Comparison of ENCODE assay signal across 8 mouse cellular contexts in the genomic region with DNA sequence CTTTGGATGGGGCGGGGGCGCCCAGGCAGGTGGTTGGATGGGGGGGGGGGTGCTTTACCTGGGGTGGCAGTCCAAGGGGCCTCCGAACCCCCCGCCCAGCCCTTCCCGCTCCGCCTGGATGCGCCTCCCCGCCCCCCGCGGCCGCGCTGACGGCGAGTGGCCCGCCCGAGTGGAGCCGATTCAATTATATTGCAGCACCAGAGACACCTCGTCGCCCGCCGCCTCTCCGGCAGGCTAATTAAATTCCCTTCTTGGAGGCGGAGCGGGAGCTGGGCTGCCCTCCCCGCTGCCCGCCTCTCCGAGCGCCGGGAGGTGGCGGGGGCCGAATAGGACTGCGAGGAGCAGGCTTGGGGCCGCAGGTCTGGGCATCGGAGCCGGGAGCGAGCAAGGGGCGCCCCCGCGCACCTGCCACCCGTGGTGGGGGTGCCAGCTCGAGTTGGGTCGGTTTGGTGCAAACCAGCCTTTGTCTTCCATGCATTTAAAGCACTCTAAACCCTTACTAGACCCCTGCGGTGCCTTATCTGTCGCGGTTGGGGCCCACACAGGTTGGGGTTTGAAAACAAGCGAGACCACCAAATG. TPM values are rescaled to one million over a fixed set of nuclear protein-coding genes. Genes with fewer than 3 reads are reported as not detected.
DNase-seq lines count a peak whose midpoint lies in the region; ATAC-seq and TF ChIP-seq lines count a peak whose summit lies in the region.

No protein-coding gene starts in this region.

- peak; percentile 11 for ATAC-seq in kidney, embryonic 14.5 days (ENCODE audit: low FRiP score, low TSS enrichment)
- no peak for ATAC-seq in liver, embryonic 13.5 days (ENCODE audit: low read depth)
- ATAC-seq in neural tube, embryonic 13.5 days (ENCODE audit: low read depth), result peak; percentile 33

- H3K4me3 ChIP-seq in heart, adult 2 months, result peak overlapping the region; percentile 59
- peak overlapping the region; percentile 56 for H3K4me3 ChIP-seq in kidney, embryonic 14.5 days (ENCODE audit: low read length)
- peak overlapping the region; percentile 89 for H3K4me3 ChIP-seq in liver, embryonic 13.5 days (replicated peaks)
- H3K4me3 ChIP-seq in neural tube, embryonic 13.5 days, result peak overlapping the region; percentile 61

- H3K79me2 ChIP-seq in heart, adult 2 months (replicated peaks; ENCODE audit: control insufficient read depth, insufficient read depth, low read length), result 0 out of 2 replicates have a peak, but pooled peaks cover 2% of the 10 kb centered on the region

- WGBS in heart, adult 2 months, result 3% methylated on average over 40 of the region's 46 CpGs
- 1% methylated on average over 42 of the region's 46 CpGs for WGBS in kidney, embryonic 14.5 days
- WGBS in liver, embryonic 13.5 days (ENCODE audit: insufficient replicate concordance), result 1% methylated on average over 38 of the region's 46 CpGs
- WGBS in neural tube, embryonic 13.5 days, result under 1% methylated on average over 43 of the region's 46 CpGs

- peak; percentile 64 to 74 for DNase-seq in heart, adult 18-20 months
- DNase-seq in heart, adult 8-10 months (ENCODE audit: low spot score), result no peak
- DNase-seq in cerebellum, postnatal 10 days, result peak; percentile 82 to 84
- peak; percentile 70 to 77 for DNase-seq in heart, adult 2 months
- DNase-seq in liver, embryonic 13.5 days, result no peak
- DNase-seq in thymus, postnatal 10 days (ENCODE audit: low spot score in 2 of 2), result peak; percentile 56 to 64

- H3K27me3 ChIP-seq in heart, adult 2 months (ENCODE audit: control insufficient read depth, insufficient read depth, low read length), result no peaks in the 10 kb centered on the region
- H3K27me3 ChIP-seq in kidney, embryonic 14.5 days (ENCODE audit: control insufficient read depth, insufficient read depth, low read length), result no peaks in the 10 kb centered on the region
- H3K27me3 ChIP-seq in liver, embryonic 13.5 days, result no peaks in the 10 kb centered on the region
- no peaks in the 10 kb centered on the region for H3K27me3 ChIP-seq in neural tube, embryonic 13.5 days

- TF ChIP-seq POLR2A in heart, adult 2 months (IDR thresholded peaks at IDR 0.05; ENCODE audit: insufficient read depth, low read depth, low read length), result no peak

- H3K36me3 ChIP-seq in heart, adult 2 months (ENCODE audit: control insufficient read depth, insufficient read depth, low read length), result no peaks in the 10 kb centered on the region
- H3K36me3 ChIP-seq in kidney, embryonic 14.5 days (ENCODE audit: control insufficient read depth, insufficient read depth, low read length), result no peaks in the 10 kb centered on the region
- H3K36me3 ChIP-seq in liver, embryonic 13.5 days, result 0 out of 2 replicates have a peak, but pooled peaks cover 5% of the 10 kb centered on the region
- no peaks in the 10 kb centered on the region for H3K36me3 ChIP-seq in neural tube, embryonic 13.5 days

- peak; percentile 21; the same call in 1 of the 2 replicates for TF ChIP-seq CTCF in heart, adult 2 months (IDR thresholded peaks at IDR 0.05)

- peak overlapping the region; percentile 84 for H3K27ac ChIP-seq in heart, adult 2 months
- peak overlapping the region; percentile 89 for H3K27ac ChIP-seq in kidney, embryonic 14.5 days (ENCODE audit: low read depth, low read length)
- peak overlapping the region; percentile 94 for H3K27ac ChIP-seq in liver, embryonic 13.5 days
- peak overlapping the region; percentile 97 for H3K27ac ChIP-seq in neural tube, embryonic 13.5 days (replicated peaks)

- H3K4me1 ChIP-seq in heart, adult 2 months (ENCODE audit: control insufficient read depth, insufficient read depth, low read length), result peaks cover 8% of the 10 kb centered on the region
- H3K4me1 ChIP-seq in kidney, embryonic 14.5 days (ENCODE audit: control insufficient read depth, insufficient read depth, low read length), result peaks cover 83% of the 10 kb centered on the region
- H3K4me1 ChIP-seq in liver, embryonic 13.5 days (replicated peaks), result peaks cover 93% of the 10 kb centered on the region
- peaks cover 96% of the 10 kb centered on the region for H3K4me1 ChIP-seq in neural tube, embryonic 13.5 days (replicated peaks)

- H3K4me2 ChIP-seq in kidney, embryonic 14.5 days (replicated peaks; ENCODE audit: low read depth, low read length), result peak overlapping the region; percentile 99
- H3K4me2 ChIP-seq in liver, embryonic 13.5 days, result peak overlapping the region; percentile 100
- H3K4me2 ChIP-seq in neural tube, embryonic 13.5 days, result peak overlapping the region; percentile 75

- no peaks in the 10 kb centered on the region for H3K9me3 ChIP-seq in kidney, embryonic 14.5 days (ENCODE audit: control insufficient read depth, low read length)
- H3K9me3 ChIP-seq in liver, embryonic 13.5 days (replicated peaks), result no peaks in the 10 kb centered on the region
- H3K9me3 ChIP-seq in neural tube, embryonic 13.5 days, result no peaks in the 10 kb centered on the region

- intact Hi-C loops in heart, adult 2 months (cut with DNase I), result loop anchor here (5.0 kb wide), 1 partner anchor 311 kb away; the partner anchor contains the start of gene Gse1

- TF ChIP-seq EP300 in heart, adult 2 months (IDR thresholded peaks at IDR 0.05; ENCODE audit: insufficient read depth, low read depth, low read length), result no peak

- H3K9ac ChIP-seq in heart, adult 2 months (ENCODE audit: low read depth, low read length), result peak overlapping the region; percentile 73
- peak overlapping the region; percentile 61 for H3K9ac ChIP-seq in kidney, embryonic 14.5 days (ENCODE audit: low read depth, low read length)
- peak overlapping the region; percentile 96 for H3K9ac ChIP-seq in liver, embryonic 13.5 days
- peak overlapping the region; percentile 76 for H3K9ac ChIP-seq in neural tube, embryonic 13.5 days

RNA-seq across cellular contexts. Expression of gene Gins2, which starts 51.2 kb away (rescaled TPM):
- 1 to 10 TPM in 1 of 2 experiments, under 1 TPM in 1; 0.98 to 1.8 TPM for total RNA-seq in heart, adult 18-20 months (2021)
- total RNA-seq in heart, adult 8-10 months (2022), result 1 to 10 TPM in 3 of 4 experiments, under 1 TPM in 1; 0.98 to 1.7 (median 1.7) TPM
- 1 to 10 TPM; 1.1 to 1.5 TPM for total RNA-seq in heart, adult 2 months (2021)
- 1.3 and 1.4 TPM in 2 replicates for polyA plus RNA-seq in heart, adult 2 months (2012; rRNA removed)
- polyA plus RNA-seq in kidney, embryonic 14.5 days (2014; fragmentation: Nextera tagmentation; extraction: Ambion mirVana), result 118 and 145 TPM in 2 replicates
- polyA plus RNA-seq in liver, embryonic 13.5 days (2015; fragmentation: Nextera tagmentation; extraction: Ambion mirVana), result 75.6 and 75.9 TPM in 2 replicates
- polyA plus RNA-seq in neural tube, embryonic 13.5 days (2015; fragmentation: Nextera tagmentation; extraction: Ambion mirVana), result 20.1 and 21.5 TPM in 2 replicates

Comparison
In these comparisons a context has a peak if more than half of its experiments do, and no peak if none do; other contexts are left out.
1. DNase-seq: peak in heart, adult 18-20 months (2 of 2), cerebellum, postnatal 10 days (2 of 2), heart, adult 2 months (2 of 2) and thymus, postnatal 10 days (2 of 2); none in heart, adult 8-10 months (single experiment) and liver, embryonic 13.5 days (single experiment).
2. Peak in every context shown above with its lines, with median percentiles within 50 percentile points of each other: H3K27ac ChIP-seq, H3K4me3 ChIP-seq, H3K9ac ChIP-seq and H3K4me2 ChIP-seq.